Mouse (Mus musculus) heart, adult 2 months (tissue): ENCODE results near the gene Vwa8.

Experiments used
- CTCF ChIP-seq: fragments of 200-600 bp; IDR thresholded peaks from 2 replicates; pipeline ENCODE4 v1.8.1; 2022; ENCODE audit warnings: antibody characterized with exemption, mild to moderate bottlenecking, moderate library complexity
- POLR2A ChIP-seq: fragments of 200-500 bp; IDR thresholded peaks from 2 replicates; pipeline ENCODE4 v1.6.1; 2011; ENCODE audit warnings: mild to moderate bottlenecking, low read depth, low read length, control low read depth; ENCODE audit not compliant: insufficient read depth

GRCm38 (mm10) chr14:79242386-79242720 lies 393.5 kb downstream of the Vwa8 start:
- no peak for TF ChIP-seq CTCF
- no peak for TF ChIP-seq POLR2A
